Mouse (Mus musculus) adrenal gland (tissue): ENCODE results near the gene Suv39h1.
"Not testable (repeated sequence)": the region's sequence is repeated elsewhere in the genome, so short reads cannot be mapped to it uniquely, and the experiment has no call there.

Experiments used
- intact Hi-C: fragments of 180-260 bp; cut with DNase I; formaldehyde crosslinking; loops from one replicate; pipeline ENCODE4 v1.15.1; 2025
- long read RNA-seq, 2 experiments: library from polyadenylated mRNA; unstranded; transcript quantifications; one replicate each; pipeline ENCODE4 v2.0.0; 2020; ENCODE audit warnings: borderline replicate concordance in 1 of 2; ENCODE audit not compliant: insufficient replicate concordance in 1 of 2

The Suv39h1 gene
- long read RNA-seq, experiment 1, transcript Suv39h1-203 (6 exons, 3,116 nt), result major isoform, 6 of 9 reads
- long read RNA-seq, experiment 1, partial matches to known transcripts, result 1 of 9 reads
- long read RNA-seq, experiment 1, other reads (novel, unspliced or antisense), result 0 of 9 reads
- long read RNA-seq, experiment 2, transcript Suv39h1-203 (6 exons, 3,116 nt), result major isoform, 5 of 8 reads
- long read RNA-seq, experiment 2, partial matches to known transcripts, result 2 of 8 reads
- long read RNA-seq, experiment 2, other reads (novel, unspliced or antisense), result 1 of 8 reads

DNA sequence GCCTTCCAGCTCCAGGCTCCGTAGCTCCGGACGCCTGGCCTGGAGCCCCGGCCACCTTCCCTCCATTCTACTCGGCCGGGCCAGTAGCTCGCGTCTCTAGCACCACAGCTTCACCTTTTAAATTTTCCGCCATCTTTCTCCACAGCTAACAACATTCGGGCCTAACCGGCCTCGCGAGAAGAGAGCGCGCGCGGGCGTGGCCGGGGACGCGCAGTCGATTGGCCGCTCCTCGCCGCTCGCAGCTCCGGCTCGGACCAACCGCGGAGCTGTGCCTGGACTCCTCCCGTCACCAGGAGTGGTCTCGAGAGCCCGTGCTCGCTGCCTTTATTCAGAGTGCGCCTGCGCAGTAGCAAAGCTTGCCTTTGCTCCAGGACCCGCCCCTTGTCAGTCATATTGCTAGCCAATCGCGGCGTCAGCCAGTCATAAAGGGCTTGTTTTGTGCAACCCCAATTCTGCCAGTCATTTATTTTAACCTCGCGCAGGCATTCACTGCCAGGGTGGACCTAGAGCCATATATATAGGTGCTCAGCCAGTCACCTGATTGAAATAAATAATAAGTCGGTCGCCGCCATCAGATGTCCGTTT, at the start of gene Suv39h1:
Suv39h1 (minus strand) TSS at position 331 of the 585 bp plus-strand sequence.
- intact Hi-C loops, result no loop called here

DNA sequence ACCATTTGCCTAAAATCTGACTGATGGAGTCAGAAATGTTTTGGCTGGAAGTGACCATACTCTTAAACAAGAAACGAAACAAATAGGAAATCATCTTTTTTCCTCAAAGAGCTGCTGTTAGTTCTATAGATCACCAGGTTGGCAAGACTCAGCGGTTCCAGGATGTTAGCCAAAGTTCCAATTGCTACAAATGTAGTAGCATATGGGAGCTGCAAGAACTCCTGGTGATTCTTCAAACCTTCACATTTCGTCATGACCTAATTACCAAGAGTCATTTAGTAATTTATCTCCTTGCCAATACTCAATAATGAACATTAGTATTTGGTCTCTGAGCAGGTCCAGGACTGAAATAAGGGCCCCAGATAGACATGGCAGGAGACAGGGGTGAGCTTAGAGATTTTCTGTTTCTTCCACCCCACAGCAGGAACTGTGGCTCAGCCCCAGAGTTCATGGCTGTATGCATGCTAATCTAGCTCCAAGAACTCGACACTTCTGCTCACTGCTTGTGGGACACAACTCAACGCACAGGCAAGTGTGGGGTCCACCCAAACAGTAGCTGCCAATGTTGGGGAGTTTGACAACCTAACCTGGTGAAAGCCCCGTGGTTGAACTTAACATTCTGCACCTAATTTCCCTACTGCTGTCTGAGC, 49.4 kb upstream of the Suv39h1 start:
- intact Hi-C loops, result no loop called here

DNA sequence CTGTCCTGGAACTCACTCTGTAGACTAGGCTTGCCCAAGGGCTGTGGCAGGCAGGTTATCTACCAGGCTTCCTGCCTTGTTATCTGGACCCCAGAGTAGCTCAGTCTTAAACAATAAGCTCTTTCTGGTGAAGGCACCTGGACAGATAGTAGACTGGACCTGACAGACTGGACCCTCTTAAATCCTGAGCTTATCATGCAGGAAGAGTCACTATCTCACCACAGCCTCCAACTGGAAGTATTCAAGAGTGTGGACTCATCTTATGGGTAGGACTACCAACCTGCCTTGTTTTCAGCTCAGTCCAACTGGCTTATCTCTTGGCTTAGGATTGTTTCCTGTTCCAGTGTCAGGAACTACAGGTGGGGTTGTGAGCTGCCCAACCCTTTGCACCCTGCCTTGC, 42.7 kb upstream of the Suv39h1 start:
- intact Hi-C loops, result loop anchor here (5.0 to 10.0 kb wide), 2 partner anchors 85 to 192 kb away; partner anchors contain the start of gene Eras

DNA sequence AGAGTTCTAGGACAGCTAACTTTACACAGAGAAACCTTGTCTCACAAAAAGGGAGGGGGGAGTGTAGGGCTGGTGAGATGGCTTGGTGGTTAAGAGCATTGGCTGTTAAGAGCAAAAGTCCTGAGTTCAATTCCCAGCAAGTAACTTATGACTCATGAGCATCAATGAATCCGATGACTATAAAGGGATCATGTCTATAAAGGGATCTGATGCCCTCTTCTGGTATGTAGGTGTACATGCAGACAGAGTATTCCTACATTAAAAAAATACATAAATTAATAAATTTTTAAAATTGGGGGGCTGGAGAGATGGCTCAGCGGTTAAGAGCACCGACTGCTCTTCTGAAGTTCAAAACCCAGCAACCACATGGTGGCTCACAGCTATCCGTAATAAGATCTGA, 40.7 kb upstream of the Suv39h1 start:
- intact Hi-C loops, result loop anchor here (5.0 to 10.0 kb wide), 2 partner anchors 83 to 190 kb away; partner anchors contain the start of gene Eras

DNA sequence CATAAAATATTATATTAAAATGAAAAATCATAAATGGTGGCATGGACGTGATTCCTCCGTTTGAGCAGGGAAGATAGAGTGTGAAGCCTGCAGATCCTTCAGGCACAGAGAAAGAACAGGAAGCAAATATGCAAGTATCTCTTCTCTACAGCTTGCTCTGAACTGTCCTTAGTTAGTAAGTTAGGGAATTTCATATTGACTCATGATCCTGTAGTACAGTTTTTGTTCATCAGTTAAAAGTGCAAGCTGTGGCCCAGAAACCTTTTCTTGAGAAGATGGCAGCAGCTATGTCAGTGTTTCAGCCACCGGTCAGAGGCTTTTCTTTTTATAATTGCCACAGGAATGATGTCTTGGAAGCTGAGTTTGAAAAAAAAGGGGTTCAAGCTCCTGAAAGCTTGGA, 30.5 kb upstream of the Suv39h1 start:
- intact Hi-C loops, result no loop called here

DNA sequence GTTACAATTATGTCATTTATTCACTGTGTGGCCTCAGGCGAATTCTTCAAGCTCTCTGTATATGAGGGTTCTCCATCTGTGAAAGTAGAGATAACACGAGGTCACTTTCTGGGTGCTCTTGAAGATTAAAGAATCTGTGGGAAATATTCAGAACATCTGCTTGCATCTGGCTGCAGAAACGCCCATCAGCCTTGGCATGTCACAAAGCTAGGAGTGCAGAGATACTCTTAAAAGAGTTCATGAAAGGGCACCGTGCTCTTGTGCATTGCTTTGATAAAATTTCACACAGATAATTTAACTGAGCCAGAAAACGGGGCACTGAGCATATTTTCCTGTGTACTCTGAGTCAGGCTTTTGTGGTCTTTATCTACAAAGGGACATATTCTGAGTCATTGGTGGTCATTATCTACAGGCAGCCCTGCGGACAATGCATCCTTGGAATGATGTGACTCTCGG, 27.7 kb upstream of the Suv39h1 start:
- intact Hi-C loops, result no loop called here

DNA sequence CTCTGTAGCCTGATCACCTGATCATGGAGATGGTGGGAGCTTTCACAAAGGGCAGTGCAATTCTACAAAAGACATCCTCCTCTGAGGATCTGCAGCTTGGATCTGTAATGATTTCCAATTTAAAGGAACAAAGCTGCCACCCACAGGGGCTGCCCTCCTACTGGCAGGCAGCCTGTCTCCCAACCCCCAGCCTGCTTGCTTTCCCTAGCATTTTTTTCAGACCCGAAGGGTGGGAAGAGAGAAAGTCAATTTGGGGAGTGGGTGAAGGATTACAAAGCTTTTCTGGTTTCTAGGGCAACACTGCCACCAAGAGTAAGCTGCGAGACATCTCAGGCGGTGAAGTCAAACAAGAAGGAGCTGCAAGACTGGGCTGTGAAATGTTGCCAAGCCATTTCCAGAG, 26.5 kb upstream of the Suv39h1 start:
- intact Hi-C loops, result no loop called here

DNA sequence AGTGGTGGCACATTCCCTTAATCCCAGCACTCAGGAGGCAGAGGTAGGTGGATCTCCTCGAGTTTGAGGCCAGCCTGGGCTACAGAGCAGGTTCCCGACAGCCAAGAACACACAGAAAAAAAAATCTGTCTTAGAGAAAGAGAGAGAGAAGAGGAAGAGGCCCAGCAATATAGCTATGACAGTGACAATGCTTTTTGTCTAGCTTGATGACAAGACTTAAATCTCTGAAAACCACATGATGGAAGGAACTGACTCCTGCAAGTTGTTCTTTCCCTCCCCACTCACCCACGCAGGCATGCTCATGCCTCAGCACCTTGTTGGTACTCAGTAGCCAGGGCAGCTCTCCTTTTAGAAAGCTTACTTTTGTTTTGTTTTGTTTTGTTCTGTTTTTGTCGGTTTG, 24.9 kb upstream of the Suv39h1 start:
- intact Hi-C loops, result no loop called here

DNA sequence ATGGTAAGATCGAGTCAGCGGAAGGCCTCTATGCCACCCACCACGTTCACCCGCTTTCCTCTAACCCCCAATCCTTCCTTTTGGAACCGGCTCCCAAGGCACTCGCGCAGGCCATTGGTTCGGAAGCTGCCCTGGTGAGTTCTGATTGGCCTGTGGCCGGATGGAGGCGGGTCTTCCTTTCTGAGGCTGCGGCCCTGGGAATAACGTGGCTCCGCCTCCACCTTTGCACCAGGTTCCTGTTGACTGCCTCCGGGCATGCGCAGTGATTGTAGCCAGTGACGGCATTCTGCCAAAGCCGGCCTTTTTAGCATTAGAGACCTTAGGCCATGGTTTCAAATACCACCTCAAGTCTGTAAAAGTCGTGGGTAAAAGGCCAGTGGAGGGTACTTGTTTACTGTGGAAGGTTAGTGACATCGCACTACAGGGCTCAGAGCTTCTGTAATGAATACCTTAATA, 22.3 kb upstream of the Suv39h1 start:
- intact Hi-C loops, result no loop called here

DNA sequence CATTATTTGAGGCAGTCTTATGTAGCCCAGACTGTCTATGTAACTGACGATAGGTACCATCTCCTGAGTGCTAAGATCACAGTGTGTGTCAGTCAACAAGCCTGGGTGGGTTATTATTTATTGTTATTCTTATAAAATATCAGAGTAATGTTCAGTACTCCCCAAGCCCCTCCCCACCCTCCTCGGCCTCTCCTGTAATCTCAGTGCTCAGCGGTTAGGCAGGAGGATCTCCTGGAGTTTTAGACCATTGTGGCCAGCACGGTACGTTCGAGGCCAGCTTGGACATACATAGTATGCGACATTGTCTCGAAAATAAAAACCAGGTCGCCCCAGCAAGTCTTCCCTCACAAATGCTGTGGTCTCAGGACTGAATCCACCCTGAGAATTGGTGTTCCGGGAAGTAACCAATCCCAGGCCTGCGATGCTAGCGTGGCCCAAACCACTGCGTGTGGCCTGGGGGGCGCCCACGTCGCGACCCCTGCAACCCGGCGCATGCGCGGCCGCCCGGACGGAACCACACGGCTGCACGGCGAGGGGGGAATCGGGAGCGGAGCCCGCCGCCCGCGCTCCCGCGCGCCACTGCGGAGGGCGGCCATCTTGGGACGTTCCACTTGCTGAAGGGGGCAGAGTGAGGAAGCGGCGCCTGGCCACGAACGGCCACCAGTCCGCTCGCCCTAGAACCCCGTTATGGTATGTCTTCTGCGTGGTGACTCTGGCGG, 21.7 kb upstream of the Suv39h1 start:
- intact Hi-C loops, result not testable (repeated sequence)

DNA sequence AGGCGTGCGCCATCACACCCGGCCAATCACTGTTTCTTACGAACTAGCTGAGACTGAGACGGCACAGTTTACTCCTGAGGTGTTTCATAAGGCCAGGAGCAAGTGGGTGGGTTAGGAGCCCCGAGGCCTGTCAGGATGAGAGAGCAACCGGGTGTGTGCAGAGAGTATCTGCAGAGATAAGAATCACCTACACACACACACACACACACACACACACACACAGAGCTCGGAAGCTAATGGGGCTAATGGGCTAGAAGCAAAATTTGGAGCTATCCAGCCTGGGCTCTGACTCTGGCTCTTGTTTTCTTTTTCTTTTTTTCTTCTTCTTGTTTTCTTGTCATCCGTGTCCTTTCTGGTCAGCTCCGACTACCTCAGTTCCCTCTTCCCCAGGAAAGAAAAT, 21.0 kb upstream of the Suv39h1 start:
- intact Hi-C loops, result no loop called here

DNA sequence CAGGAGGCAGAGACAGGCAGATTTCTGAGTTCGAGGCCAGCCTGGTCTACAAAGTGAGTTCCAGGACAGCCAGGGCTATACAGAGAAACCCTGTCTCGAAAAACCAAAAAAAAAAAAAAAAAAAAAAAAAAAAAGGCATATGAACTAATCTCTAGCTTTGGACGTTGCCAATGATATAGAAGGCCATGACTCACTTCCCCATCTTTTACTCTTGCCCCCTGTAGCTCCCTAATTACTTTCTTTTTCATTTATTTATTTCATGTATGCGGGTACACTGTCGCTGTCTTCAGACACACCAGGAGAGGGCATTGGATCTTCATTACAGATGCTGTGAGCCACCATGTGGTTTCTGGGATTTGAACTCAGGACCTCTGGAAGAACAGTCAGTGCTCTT, 16.4 kb upstream of the Suv39h1 start:
- intact Hi-C loops, result not testable (repeated sequence)

DNA sequence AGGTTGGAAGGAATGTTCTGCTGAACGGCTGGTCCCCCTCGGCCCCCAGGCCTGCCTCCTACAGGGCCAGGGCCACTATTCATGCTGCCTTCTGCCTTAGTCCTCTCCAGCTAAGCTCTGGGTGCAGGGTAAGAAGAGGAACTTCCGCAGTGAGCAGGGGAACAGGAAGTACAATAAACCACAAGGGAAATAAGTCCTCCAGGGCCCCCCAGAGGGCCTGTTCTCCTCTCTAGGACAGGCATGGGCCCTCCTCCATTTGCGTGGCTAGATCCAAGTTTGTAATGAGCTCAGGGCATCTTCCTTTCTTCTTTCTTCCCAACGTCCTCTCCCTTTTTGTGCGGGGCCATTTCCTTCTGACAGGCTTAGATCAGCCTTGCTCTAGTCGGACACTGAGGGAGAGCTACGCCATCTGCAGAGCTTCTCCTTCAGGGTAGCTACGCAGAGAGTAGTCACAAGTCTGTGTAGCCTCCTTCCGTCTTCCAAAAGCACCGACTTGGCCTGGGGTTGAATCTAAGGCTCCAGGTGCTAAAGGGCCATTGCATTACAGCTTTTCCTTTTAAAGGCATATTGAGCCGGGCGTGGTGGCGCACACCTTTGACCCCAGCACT, 15.9 kb upstream of the Suv39h1 start, which contains the start of gene Was:
Was (minus strand) TSS at position 153 of the 608 bp plus-strand sequence.
- intact Hi-C loops, result no loop called here

DNA sequence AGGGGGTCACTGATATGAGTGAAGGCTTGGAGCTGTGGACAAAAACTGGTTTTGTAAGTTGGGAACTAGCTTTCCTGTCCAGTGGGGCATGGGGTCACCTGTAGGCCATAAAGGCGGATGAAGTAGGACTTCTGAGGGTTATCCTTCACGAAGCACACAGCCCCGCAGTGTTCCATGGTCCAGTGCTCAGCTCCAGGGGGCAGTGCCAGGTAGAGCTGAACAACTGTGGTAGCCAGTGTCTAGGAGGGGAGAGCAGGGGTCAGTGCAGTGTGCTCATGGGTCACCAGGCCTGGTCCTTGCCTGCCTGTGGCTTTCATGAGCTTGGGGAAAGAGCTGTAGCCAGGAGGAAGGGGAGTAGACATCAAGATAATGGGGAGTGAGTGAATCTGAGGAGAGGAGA, 15.2 kb upstream of the Suv39h1 start:
- intact Hi-C loops, result no loop called here

DNA sequence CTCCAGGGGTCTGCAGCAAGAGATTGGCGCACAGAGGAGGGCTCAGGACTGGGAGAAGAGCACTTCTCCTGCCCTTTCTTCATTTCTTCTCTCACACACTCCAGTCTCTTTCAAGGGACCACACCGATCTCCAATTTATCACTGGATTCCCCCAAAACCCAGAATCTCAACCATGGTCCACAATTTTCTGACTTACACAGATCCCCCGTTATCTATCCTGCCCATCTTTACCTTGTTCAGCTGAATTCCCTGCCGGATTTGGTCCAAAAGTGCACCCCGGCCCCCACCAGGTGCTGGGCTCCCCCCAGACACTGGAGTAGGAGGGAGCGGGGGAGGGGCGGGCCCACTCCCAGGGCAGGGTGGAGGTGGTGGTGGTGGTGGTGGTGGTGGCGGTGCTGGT, 11.1 kb upstream of the Suv39h1 start:
- intact Hi-C loops, result no loop called here

DNA sequence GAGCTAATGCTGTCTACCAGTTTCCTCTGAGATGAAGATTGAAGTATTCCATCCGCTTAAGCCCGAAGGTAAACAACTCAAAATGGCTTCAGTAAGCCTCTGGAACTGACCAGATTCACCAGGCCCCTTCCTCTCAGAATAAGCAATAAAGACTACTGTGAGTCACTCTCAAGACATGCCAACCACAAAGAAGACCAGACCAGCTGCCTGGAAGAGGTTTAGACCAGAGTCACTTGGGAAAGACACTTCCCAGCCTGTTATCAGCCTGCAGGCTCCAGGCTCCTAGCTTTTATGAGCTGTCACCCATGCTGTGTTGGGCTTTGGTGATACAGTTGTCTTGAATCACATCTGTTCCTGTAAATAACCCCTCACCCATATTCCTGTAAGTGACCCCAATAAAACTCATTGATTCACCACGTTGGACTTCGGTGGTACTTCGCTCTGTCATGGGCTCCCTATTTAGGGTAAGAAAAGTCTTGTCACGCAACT, 10.3 kb upstream of the Suv39h1 start:
- intact Hi-C loops, result no loop called here

DNA sequence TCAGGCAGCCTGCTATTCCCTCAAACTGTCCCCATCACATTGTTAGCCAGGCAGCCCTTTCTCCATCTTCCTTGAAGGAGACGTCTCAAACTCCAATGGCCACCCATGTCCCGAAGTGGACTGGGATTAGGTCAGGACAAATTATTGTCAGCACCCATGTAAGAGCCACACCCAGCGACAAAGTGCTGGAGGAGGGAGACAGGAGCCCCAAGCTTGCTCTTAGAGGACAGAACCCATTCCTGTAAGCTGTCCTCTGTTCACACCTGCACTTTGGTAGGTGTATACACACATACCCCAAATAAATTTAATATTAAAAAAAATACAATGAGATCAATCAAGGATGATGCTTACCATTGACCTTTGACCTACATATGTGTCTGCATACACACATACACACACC, 544 bp upstream of the Suv39h1 start:
- intact Hi-C loops, result no loop called here

DNA sequence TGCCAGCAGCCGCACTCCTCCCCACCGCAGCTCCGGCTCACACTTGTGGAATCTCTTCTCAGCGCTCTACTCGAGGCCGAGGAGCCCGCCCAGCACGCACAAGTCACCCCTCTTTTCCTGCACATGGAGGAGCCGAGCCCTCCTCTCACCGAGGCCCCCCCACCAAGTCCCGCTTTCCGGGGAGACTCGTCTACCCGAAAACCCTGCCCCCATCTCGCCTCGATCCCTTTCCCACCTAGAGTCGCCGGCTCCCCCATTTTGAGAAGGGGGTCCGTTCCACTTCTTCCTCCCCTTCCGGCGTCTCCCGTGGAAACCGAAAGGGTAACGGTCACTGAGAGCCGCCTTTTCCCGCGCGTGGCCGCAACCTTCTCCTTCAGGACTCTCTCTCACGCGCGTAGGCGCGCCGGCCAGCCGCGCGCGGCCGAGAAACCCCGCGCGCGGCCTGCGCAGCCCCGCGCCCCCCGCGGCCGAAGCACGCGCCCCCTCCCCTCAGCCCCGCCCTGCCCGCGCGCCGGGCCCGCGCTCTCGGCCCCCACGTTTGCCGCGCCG, 605 bp downstream of the Suv39h1 start:
- intact Hi-C loops, result no loop called here

DNA sequence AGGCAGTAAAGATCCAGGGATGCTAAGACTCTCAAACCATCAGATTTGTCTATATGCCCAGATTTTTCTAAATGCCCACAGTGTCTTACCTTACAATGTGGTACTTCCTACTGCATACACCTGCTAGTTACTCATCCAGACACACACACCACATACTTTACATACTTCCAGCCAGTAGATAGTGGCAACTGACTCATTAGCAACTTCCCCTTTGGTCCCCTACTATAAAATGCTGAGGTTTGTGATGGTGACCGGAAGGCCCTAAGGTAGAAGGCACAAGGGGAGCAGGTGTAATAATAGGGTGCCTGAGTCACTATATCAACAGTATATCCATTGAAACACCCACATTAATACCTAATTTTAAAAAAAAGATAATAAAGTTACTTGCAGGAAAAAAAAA, 5.4 kb downstream of the Suv39h1 start:
- intact Hi-C loops, result no loop called here

DNA sequence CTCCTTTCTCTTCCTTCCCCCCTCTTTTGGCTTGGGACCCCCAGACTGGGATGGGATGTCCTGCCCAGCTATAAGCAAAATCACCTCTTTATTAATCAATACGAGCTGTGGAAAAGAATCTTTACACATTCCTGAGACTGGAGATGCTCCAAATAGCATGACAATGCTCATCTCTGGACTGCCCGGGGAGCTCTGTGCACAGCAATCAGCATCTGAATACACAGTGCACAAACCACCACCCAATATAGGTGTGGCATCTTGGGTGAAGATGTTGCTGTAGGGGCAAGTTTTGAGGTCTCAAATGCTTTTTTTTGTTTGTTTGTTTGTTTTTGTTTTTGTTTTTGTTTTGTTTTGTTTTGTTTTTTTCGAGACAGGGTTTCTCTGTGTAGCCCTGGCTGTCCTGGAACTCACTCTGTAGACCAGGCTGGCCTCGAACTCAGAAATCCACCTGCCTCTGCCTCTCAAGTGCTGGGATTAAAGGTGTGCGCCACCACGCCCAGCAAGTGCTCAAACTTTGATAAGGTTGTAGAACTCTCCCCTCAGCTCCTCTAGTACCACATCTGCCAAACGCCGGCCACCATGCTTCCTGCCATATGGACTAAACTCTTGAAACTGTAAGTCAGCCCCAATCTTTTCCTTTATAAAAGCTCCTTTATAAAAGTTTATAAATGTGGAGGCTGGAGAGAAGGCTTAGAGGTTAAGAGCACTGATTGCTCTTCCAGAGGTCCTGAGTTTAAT, 23.3 kb downstream of the Suv39h1 start:
- intact Hi-C loops, result not testable (repeated sequence)
